In genomic region chr13:57046130-57046529, GRCm38 (mm10) we compare ENCODE assay signal across 7 mouse cellular contexts.
DNase-seq lines count a peak whose midpoint lies in the region; ATAC-seq and TF ChIP-seq lines count a peak whose summit lies in the region.
"Not testable (repeated sequence)": the region's sequence is repeated elsewhere in the genome, so short reads cannot be mapped to it uniquely, and the experiment has no call there.

No protein-coding gene starts in this region.

- TF ChIP-seq POLR2A in liver, adult 2 months (IDR thresholded peaks at IDR 0.05; ENCODE audit: extremely low read depth, insufficient read depth, low read length): not testable (repeated sequence)

- not testable (repeated sequence) for H3K79me2 ChIP-seq in liver, adult 2 months (ENCODE audit: control insufficient read depth, insufficient read depth, low read length)

- 29% methylated on average over 9 of the region's 9 CpGs for WGBS in embryonic facial prominence, embryonic 10.5 days
- WGBS in liver, adult 2 months: 9% methylated on average over 9 of the region's 9 CpGs
- 24% methylated on average over 9 of the region's 9 CpGs for WGBS in lung, embryonic 15.5 days
- 33% methylated on average over 9 of the region's 9 CpGs for WGBS in midbrain, embryonic 10.5 days

- not testable (repeated sequence) for H3K9ac ChIP-seq in liver, adult 2 months (ENCODE audit: low read depth, low read length); lung, embryonic 15.5 days

- DNase-seq in embryonic facial prominence, embryonic 10.5 days (ENCODE audit: low spot score): peak; percentile 17
- DNase-seq in heart, adult 18-20 months: peak; percentile 41 to 47
- peak; percentile 14 to 21 for DNase-seq in heart, postnatal 36 days
- peak; percentile 81 for DNase-seq in kidney, postnatal 10 days
- DNase-seq in liver, adult 2 months (ENCODE audit: extremely low read depth, low read depth, low spot score): peak; percentile 31
- DNase-seq in midbrain, embryonic 10.5 days (ENCODE audit: low spot score): not testable (repeated sequence)

- intact Hi-C loops in heart, postnatal 36 days (cut with DNase I): not testable (repeated sequence)

- H3K27me3 ChIP-seq in embryonic facial prominence, embryonic 10.5 days (replicated peaks; ENCODE audit: low read depth, poor library complexity, severe bottlenecking); liver, adult 2 months (ENCODE audit: control insufficient read depth, insufficient read depth, low read length); lung, embryonic 15.5 days; midbrain, embryonic 10.5 days (ENCODE audit: low read depth, poor library complexity, severe bottlenecking): not testable (repeated sequence)

- ATAC-seq in lung, embryonic 15.5 days (ENCODE audit: borderline replicate concordance, extremely low read depth, low FRiP score, low TSS enrichment): peak; percentile 72; the same call in 1 of the 2 replicates

- H3K4me1 ChIP-seq in embryonic facial prominence, embryonic 10.5 days; liver, adult 2 months (ENCODE audit: control insufficient read depth, insufficient read depth, low read length); lung, embryonic 15.5 days; midbrain, embryonic 10.5 days: not testable (repeated sequence)

- H3K27ac ChIP-seq in embryonic facial prominence, embryonic 10.5 days (replicated peaks); liver, adult 2 months (replicated peaks; ENCODE audit: insufficient read depth, low read depth, low read length); lung, embryonic 15.5 days: not testable (repeated sequence)
- peak overlapping the region; percentile 28; the same call in 1 of the 2 replicates for H3K27ac ChIP-seq in midbrain, embryonic 10.5 days (replicated peaks)

- not testable (repeated sequence) for TF ChIP-seq CTCF in liver, adult 2 months (IDR thresholded peaks at IDR 0.05; ENCODE audit: low read depth, low read length)

- not testable (repeated sequence) for H3K4me2 ChIP-seq in lung, embryonic 15.5 days

- not testable (repeated sequence) for H3K9me3 ChIP-seq in embryonic facial prominence, embryonic 10.5 days; lung, embryonic 15.5 days; midbrain, embryonic 10.5 days (replicated peaks)

- H3K4me3 ChIP-seq in embryonic facial prominence, embryonic 10.5 days: peak overlapping the region; percentile 28; the same call in 1 of the 2 replicates
- not testable (repeated sequence) for H3K4me3 ChIP-seq in liver, adult 2 months (ENCODE audit: insufficient read depth, low read depth, low read length); lung, embryonic 15.5 days; midbrain, embryonic 10.5 days

- not testable (repeated sequence) for H3K36me3 ChIP-seq in embryonic facial prominence, embryonic 10.5 days (replicated peaks); liver, adult 2 months (ENCODE audit: control insufficient read depth, insufficient read depth, low read length); lung, embryonic 15.5 days; midbrain, embryonic 10.5 days
